Mouse (Mus musculus) ES-CJ7 (cell line): ENCODE data around the gene Mgst3.
"Not testable (repeated sequence)": the region's sequence is repeated elsewhere in the genome, so short reads cannot be mapped to it uniquely, and the experiment has no call there.

ENCODE experiments used
- DNase-seq: peaks from one replicate; pipeline ENCODE4 v3.0.0; 2011; ENCODE audit warnings: low read depth, low spot score

Gene Mgst3

DNA sequence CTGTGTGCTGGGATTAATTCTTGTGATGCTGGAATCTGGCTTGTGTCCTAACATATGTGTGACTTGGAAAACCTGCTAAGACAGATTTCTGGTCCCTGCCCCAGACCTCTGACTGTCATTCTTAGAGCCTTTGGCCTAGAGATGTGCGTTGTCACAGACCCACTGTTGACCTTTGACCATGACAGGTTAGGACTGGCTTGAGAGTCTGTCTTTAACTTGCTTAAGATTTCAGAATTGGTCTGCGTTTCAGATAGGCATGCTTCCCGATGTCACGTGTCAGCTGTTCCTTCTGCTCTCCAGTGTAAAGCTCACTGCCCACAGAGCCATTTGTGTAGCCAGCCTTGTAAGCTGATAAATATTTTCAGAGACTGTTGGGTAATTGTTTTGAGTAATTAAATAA, 30.8 kb downstream of the Mgst3 start:
- DNase-seq: no peak

DNA sequence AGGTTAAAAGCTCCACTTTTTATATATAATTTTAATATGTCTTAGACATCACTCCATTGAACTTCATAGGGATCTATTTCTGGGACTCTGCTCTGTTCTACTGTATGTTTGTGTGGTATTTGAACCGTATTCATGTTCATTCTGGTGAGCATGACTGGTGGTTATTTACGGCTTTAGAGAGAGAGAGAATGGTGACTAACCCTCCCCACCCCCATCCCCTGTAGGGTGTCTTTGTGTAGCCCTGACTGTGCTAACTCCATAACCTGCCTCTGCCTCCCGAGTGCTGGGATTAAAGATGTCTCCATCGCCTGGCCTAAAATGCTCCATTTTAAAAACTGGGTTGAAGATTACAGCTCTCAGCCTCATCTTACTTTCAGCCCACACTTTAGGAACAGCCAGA, 33.4 kb downstream of the Mgst3 start:
- no peak for DNase-seq

DNA sequence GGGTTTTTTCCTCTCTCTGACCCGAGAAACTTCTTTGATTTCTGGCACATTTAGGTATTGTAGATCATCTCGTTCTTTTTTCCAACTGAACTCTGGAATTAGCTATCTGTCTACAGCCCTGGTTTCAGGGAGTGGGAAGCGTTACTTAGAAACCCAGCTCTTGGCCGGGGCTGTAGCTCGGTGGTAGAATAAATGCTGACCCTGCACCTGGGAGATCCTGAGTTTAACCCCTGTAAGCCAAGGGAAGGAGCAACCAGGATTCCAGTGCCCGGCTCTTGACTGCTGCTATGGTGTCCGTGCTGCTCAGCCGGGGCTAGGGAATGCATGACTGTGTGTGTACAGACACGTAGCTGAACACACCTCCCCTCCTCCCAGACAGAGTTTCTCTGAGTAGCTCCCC, 34.9 kb downstream of the Mgst3 start:
- DNase-seq: no peak

DNA sequence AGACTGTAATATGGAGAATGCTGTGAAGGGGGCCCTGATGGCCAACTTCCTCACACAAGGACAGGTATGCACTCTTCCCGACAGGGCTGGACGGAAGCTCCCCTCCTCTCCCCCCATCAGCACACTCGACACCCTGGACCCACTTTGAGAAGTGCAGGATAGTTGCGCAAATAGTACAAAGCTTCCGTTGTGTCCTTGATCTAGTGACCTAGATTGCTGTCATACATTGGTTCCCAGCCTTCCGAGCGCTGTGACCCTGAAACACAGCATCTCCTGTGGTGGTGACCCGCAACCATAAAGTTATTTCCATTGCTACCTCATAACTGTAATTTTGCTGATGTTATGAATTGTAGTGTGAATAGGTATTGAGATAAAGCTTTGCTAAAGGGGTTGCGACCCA, 36.3 kb downstream of the Mgst3 start:
- no peak for DNase-seq

- no peak for DNase-seq
Observed at GRCm38 (mm10) chr1:167352403-167352802, 41.2 kb downstream of the Mgst3 start.

- no peak for DNase-seq
Observed at GRCm38 (mm10) chr1:167350597-167351415, 42.8 kb downstream of the Mgst3 start.

DNA sequence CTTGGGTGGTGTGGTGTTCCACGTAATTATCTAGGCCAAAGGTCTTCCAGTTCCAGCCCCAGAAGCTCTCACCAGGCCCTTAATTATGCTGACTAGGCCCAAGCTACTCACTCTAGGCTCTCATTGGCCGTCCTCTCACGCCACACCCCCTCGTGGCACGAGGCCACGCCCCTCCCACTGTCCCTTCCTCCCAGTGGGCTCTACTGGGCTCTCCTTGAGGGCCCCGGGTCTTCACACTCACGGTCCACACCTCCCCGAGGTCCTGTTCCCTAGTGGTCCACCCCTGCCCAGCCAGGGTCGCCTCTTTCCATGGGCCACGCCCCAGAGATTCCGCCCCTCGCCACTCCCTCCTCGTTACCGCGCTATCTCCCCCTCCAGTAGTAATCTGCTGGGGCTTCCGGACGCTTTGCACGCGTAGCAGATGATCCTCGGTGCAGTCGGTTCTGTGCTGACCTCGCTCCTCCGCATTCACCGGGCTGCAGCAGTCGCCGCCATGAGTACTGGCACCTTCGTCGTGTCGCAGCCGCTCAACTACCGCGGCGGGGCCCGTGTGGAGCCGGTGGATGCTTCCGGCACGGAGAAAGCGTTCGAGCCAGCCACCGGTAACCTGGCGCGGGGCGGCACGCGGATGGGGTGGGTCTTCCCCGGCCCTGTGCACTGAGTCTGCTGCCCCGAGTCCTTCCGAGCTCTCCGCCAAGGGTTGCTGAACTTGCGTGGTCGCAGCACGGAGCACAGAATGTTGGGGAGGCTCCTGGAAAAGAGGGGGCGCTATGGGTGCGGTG, 43.6 kb downstream of the Mgst3 start, which contains the start of gene Aldh9a1:
Gene Aldh9a1, plus strand, starts transcription at position 177 of the 782 bp plus-strand sequence.
- DNase-seq: peak; percentile 95

DNA sequence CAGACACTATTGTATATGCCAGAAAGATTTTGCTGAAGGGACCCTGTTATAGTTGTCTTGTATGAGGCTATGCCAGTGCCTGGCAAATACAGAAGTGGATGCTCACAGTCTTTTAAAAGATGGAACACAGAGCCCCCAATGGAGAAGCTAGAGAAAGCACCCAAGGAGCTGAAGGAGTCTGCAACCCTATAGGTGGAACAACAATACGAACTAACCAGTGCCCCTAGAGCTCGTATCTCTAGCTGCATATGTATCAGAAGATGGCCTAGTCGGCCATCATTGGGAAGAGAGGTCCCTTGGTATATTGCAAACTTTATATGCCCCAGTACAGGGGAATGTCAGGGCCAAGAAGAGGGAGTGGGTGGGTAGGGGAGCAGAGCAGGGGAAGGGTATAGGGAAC, 44.4 kb downstream of the Mgst3 start:
- peak; percentile 69 for DNase-seq

- not testable (repeated sequence) for DNase-seq
Observed at GRCm38 (mm10) chr1:167345994-167346520, 47.6 kb downstream of the Mgst3 start.

DNA sequence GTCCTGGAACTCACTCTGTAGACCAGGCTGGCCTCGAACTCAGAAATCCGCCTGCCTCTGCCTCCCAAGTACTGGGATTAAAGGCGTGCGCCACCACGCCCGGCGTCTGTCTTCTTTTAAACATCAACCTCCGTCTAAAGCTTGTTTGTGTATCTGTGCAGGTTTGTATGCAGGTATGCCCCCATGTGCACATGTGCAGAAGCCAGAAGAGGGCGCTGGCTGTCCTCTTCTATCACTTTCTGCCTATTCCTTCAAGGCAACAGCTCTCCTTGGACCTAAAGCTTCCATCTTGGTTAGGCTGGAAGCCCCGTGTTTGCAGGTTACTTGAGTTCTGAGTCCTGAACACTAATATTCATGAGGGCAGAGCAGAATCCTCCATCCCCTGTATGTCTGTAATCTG, 50.8 kb downstream of the Mgst3 start:
- peak; percentile 74 for DNase-seq

DNA sequence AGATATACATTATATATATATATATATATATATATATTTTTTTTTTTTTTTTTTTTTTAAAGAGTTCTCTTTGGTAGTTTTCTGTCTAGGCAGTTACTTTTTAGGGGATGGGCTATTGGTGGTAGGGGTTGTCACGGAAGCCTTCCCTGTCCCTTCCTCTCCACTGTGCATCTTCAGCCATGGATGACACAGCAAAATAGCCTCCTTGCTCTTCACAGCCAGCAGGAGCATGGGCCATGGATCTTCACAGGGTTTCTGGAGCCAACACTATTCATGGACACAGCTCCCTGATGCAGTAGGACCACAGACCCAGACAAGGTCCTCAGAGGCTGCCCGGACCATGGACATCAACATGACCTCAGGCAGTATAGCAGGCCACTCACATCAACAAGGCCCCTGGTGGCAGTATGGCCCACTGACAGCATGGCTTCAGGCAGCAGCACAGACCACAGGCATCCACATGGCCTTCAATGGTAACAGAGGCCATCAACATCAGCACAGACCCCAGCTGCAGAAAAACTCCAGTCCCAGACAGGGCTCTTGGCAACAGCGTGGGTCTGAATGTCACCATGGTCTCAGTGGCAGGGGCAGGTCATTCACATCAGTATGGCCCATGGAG, 52.6 kb downstream of the Mgst3 start:
- no peak for DNase-seq

GRCm38 (mm10) chr1:167340111-167340787, 53.4 kb downstream of the Mgst3 start:
- peak; percentile 28 for DNase-seq

GRCm38 (mm10) chr1:167339177-167339781, 54.4 kb downstream of the Mgst3 start:
- DNase-seq: no peak

DNA sequence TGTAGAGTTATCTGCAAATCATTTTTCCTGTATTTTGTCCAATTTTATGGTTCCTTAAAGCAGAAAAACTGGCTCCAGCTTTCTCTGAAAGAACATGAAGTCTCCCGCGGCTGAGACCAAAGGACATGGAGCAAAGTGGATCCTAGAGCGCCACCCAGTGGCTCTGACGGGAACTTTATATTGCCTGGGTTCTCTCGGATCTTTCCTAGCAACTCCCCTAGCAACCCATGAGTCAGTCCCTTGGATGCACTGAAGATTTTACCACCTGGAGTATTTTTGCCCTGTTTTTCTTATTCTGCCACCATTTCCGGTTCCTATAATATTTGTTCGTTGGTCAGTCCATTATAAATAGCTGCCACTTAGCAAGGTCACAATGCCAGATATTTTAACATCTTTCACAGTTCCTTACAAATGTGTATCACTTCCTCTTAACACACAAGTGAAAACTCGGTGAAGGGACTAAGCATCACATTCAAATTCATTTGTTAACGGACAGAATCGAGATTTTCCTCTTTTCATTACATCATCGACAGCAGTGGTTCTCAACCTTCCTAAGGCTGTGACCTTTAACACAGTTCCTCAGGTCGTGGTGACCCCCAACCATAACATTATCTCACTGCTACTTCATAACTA, 56.1 kb downstream of the Mgst3 start:
- DNase-seq: peak; percentile 90

GRCm38 (mm10) chr1:167336398-167336797, 57.2 kb downstream of the Mgst3 start:
- DNase-seq: no peak

DNA sequence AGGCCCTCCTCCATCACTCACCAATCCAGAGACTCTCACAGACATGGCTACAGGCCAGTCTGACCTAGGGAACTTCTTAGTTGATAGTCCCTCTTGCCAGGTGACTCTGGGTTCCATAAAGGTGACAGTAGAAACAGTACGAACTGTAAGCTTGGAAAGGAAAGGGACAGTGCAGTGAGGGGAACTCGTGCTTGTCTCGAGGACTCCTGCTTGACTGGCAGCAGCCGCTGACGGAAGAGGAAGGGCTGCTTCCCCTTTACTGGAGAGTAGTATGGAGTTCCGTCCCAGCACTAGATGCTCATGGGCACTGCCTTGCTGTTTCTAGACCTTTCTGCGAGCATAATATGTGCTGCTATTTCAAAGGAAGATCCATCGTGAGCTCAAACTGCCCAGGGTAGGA, 62.5 kb downstream of the Mgst3 start:
- no peak for DNase-seq

DNA sequence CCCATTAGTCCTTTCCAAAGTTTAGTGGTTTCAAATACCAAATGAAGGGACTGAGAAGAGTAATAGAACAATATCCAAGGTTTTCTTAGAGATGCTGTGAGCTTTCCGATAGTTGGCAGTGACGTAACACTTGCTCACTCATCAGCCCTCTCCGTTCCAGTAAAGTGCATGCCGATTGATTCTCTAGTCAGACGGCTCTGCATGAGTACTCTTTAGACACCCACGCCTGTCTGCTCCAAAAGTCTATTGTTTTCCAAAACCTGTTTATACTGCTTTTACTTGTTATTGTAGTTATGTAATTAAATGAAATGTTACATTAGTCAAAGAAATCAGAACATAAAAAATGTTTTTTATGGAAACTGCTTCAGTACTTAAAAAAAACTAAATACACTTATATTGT, 64.9 kb downstream of the Mgst3 start:
- no peak for DNase-seq
